ENCODE assay signal across 7 mouse cellular contexts in the genomic region with DNA sequence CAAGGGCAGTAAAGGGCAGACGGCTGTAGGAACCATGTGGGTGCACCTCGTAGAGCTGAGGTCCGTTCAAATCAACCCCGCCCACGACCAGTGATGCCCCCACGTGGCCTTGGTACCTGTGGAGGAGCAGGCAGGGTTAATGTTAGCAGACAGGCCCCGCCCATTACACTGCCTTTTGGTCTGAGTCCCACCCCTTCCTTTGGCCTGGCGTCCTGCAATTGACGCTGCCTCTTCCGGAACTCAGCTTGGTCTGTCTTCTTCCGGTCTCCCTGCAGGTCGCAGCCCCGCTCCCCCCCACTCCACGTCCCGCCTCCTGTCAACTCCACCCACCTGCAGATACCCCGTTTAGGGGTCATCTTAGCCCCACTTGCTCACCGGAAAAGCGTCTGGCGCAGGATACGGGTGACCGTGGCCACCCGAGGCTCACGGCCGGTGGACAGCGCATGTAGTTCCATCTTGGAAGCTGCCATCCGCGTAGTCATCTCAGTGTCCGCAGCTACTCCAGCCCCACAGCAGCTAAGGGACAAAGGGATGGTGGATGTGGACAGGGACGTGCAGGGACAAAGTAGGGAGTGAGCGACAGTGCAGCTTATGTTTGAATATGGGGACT. TPM values are rescaled to one million over a fixed set of nuclear protein-coding genes. Genes with fewer than 3 reads are reported as not detected.
A peak's percentile ranks its signal among the peaks of the same experiment; 100 is the strongest.
DNase-seq lines count a peak whose midpoint lies in the region; ATAC-seq lines count a peak whose summit lies in the region.

No protein-coding gene starts in this region.

- ATAC-seq in embryonic facial prominence, embryonic 11.5 days (replicated peaks; ENCODE audit: insufficient number of reproducible peaks, low FRiP score, low TSS enrichment, low read depth), result peak; percentile 85
- ATAC-seq in limb, embryonic 11.5 days (ENCODE audit: insufficient number of reproducible peaks, low FRiP score, low TSS enrichment, low read depth), result peak; percentile 80
- peak; percentile 90 for ATAC-seq in midbrain, embryonic 14.5 days (ENCODE audit: low FRiP score, low TSS enrichment)

- no peaks in the 10 kb centered on the region for H3K27me3 ChIP-seq in embryonic facial prominence, embryonic 11.5 days (ENCODE audit: control insufficient read depth, insufficient read depth, low read length)
- H3K27me3 ChIP-seq in limb, embryonic 11.5 days (ENCODE audit: control insufficient read depth, insufficient read depth, low read length), result no peaks in the 10 kb centered on the region
- H3K27me3 ChIP-seq in midbrain, embryonic 14.5 days (ENCODE audit: control insufficient read depth, insufficient read depth, low read length), result no peaks in the 10 kb centered on the region

- H3K27ac ChIP-seq in embryonic facial prominence, embryonic 11.5 days (replicated peaks; ENCODE audit: low read depth, low read length), result peak overlapping the region; percentile 44; the same call in 1 of the 2 replicates
- H3K27ac ChIP-seq in limb, embryonic 11.5 days (replicated peaks; ENCODE audit: low read depth, low read length), result no peak overlapping the region
- H3K27ac ChIP-seq in midbrain, embryonic 14.5 days (replicated peaks; ENCODE audit: low read depth, low read length), result peak overlapping the region; percentile 83

- no peaks in the 10 kb centered on the region for H3K36me3 ChIP-seq in embryonic facial prominence, embryonic 11.5 days (replicated peaks; ENCODE audit: control insufficient read depth, insufficient read depth, low read depth, low read length)
- 0 out of 2 replicates have a peak, but pooled peaks cover 1% of the 10 kb centered on the region for H3K36me3 ChIP-seq in limb, embryonic 11.5 days (ENCODE audit: control insufficient read depth, insufficient read depth, low read length)
- H3K36me3 ChIP-seq in midbrain, embryonic 14.5 days (ENCODE audit: control insufficient read depth, insufficient read depth, low read length), result peaks cover 5% of the 10 kb centered on the region; the same call in 1 of the 2 replicates

- peak overlapping the region; percentile 72 for H3K4me2 ChIP-seq in embryonic facial prominence, embryonic 11.5 days (ENCODE audit: low read depth, low read length)
- peak overlapping the region; percentile 95 for H3K4me2 ChIP-seq in limb, embryonic 11.5 days (ENCODE audit: low read depth, severe bottlenecking)
- H3K4me2 ChIP-seq in midbrain, embryonic 14.5 days (ENCODE audit: low read length), result peak overlapping the region; percentile 84

- H3K4me1 ChIP-seq in embryonic facial prominence, embryonic 11.5 days (ENCODE audit: control insufficient read depth, insufficient read depth, low read length), result no peaks in the 10 kb centered on the region; the same call in 1 of the 2 replicates
- H3K4me1 ChIP-seq in limb, embryonic 11.5 days (ENCODE audit: control insufficient read depth, insufficient read depth, low read length), result 0 out of 2 replicates have a peak, but pooled peaks cover 4% of the 10 kb centered on the region
- H3K4me1 ChIP-seq in midbrain, embryonic 14.5 days (ENCODE audit: control insufficient read depth, insufficient read depth, low read length), result peaks cover 15% of the 10 kb centered on the region

- under 1% methylated on average over 30 of the region's 30 CpGs for WGBS in embryonic facial prominence, embryonic 11.5 days
- under 1% methylated on average over 30 of the region's 30 CpGs for WGBS in limb, embryonic 11.5 days
- 1% methylated on average over 30 of the region's 30 CpGs for WGBS in midbrain, embryonic 14.5 days

- peak overlapping the region; percentile 77 for H3K4me3 ChIP-seq in embryonic facial prominence, embryonic 11.5 days (ENCODE audit: low read depth, low read length)
- H3K4me3 ChIP-seq in limb, embryonic 11.5 days (ENCODE audit: low read depth, low read length), result peak overlapping the region; percentile 67
- H3K4me3 ChIP-seq in midbrain, embryonic 14.5 days (replicated peaks; ENCODE audit: low read depth, low read length), result peak overlapping the region; percentile 46

- no peaks in the 10 kb centered on the region for H3K9me3 ChIP-seq in embryonic facial prominence, embryonic 11.5 days (replicated peaks; ENCODE audit: control insufficient read depth, low read length)
- H3K9me3 ChIP-seq in limb, embryonic 11.5 days (ENCODE audit: control insufficient read depth, low read length), result no peaks in the 10 kb centered on the region
- H3K9me3 ChIP-seq in midbrain, embryonic 14.5 days (ENCODE audit: control insufficient read depth, low read length), result no peaks in the 10 kb centered on the region

- H3K9ac ChIP-seq in embryonic facial prominence, embryonic 11.5 days (replicated peaks; ENCODE audit: low read length), result peak overlapping the region; percentile 69
- H3K9ac ChIP-seq in limb, embryonic 11.5 days (ENCODE audit: low read length), result peak overlapping the region; percentile 61
- H3K9ac ChIP-seq in midbrain, embryonic 14.5 days (replicated peaks; ENCODE audit: low read length), result peak overlapping the region; percentile 81

- peak; percentile 94 for DNase-seq in adrenal gland, postnatal 14 days
- peak; percentile 93 for DNase-seq in embryonic facial prominence, embryonic 11.5 days (ENCODE audit: low spot score)
- DNase-seq in heart, adult 11 months, result peak; percentile 100
- DNase-seq in kidney, adult 18-20 months, result peak; percentile 91
- peak; percentile 89 for DNase-seq in limb, embryonic 11.5 days (ENCODE audit: low spot score)
- peak; percentile 93 for DNase-seq in midbrain, embryonic 14.5 days
- DNase-seq in spleen, adult 18-20 months, result peak; percentile 82

RNA-seq across cellular contexts. Expression of a gene that starts 1.3 kb away (rescaled TPM):
- total RNA-seq in adrenal gland, postnatal 14 days (2021), result 49.2 and 65.5 TPM in 2 replicates
- polyA plus RNA-seq in embryonic facial prominence, embryonic 11.5 days (2014; fragmentation: Nextera tagmentation; extraction: Ambion mirVana), result 23.1 and 24.1 TPM in 2 replicates
- polyA plus RNA-seq in limb, embryonic 11.5 days (2014; fragmentation: Nextera tagmentation; extraction: Ambion mirVana), result 24.6 and 28.4 TPM in 2 replicates
- 50.7 and 67.8 TPM in 2 replicates for polyA plus RNA-seq in midbrain, embryonic 14.5 days (2014; fragmentation: Nextera tagmentation; extraction: Ambion mirVana)

RNA-seq across cellular contexts. Expression of a gene that starts 3.3 kb away (rescaled TPM):
- 0.59 TPM in 1 of 2 replicates, not detected in the other for total RNA-seq in adrenal gland, postnatal 14 days (2021)
- polyA plus RNA-seq in embryonic facial prominence, embryonic 11.5 days (2014; fragmentation: Nextera tagmentation; extraction: Ambion mirVana), result 0.58 and 0.59 TPM in 2 replicates
- 1.1 and 1.5 TPM in 2 replicates for polyA plus RNA-seq in limb, embryonic 11.5 days (2014; fragmentation: Nextera tagmentation; extraction: Ambion mirVana)
- polyA plus RNA-seq in midbrain, embryonic 14.5 days (2014; fragmentation: Nextera tagmentation; extraction: Ambion mirVana), result 2.0 and 4.4 TPM in 2 replicates

RNA-seq across cellular contexts. Expression of a gene that starts 6.2 kb away (rescaled TPM):
- 5.3 and 54.9 TPM in 2 replicates for total RNA-seq in adrenal gland, postnatal 14 days (2021)
- 0.84 and 1.1 TPM in 2 replicates for polyA plus RNA-seq in embryonic facial prominence, embryonic 11.5 days (2014; fragmentation: Nextera tagmentation; extraction: Ambion mirVana)
- polyA plus RNA-seq in limb, embryonic 11.5 days (2014; fragmentation: Nextera tagmentation; extraction: Ambion mirVana), result 1.2 and 1.3 TPM in 2 replicates
- 1.0 and 1.5 TPM in 2 replicates for polyA plus RNA-seq in midbrain, embryonic 14.5 days (2014; fragmentation: Nextera tagmentation; extraction: Ambion mirVana)

RNA-seq across cellular contexts. Expression of a gene that starts 28.9 kb away (rescaled TPM):
- 36.9 and 42.5 TPM in 2 replicates for total RNA-seq in adrenal gland, postnatal 14 days (2021)
- 16.8 and 19.0 TPM in 2 replicates for polyA plus RNA-seq in embryonic facial prominence, embryonic 11.5 days (2014; fragmentation: Nextera tagmentation; extraction: Ambion mirVana)
- 23.5 and 27.2 TPM in 2 replicates for polyA plus RNA-seq in limb, embryonic 11.5 days (2014; fragmentation: Nextera tagmentation; extraction: Ambion mirVana)
- polyA plus RNA-seq in midbrain, embryonic 14.5 days (2014; fragmentation: Nextera tagmentation; extraction: Ambion mirVana), result 3.7 and 5.2 TPM in 2 replicates

RNA-seq across cellular contexts. Expression of a gene that starts 36.7 kb away (rescaled TPM):
- 31.0 and 32.2 TPM in 2 replicates for total RNA-seq in adrenal gland, postnatal 14 days (2021)
- 16.8 and 23.1 TPM in 2 replicates for polyA plus RNA-seq in embryonic facial prominence, embryonic 11.5 days (2014; fragmentation: Nextera tagmentation; extraction: Ambion mirVana)
- polyA plus RNA-seq in limb, embryonic 11.5 days (2014; fragmentation: Nextera tagmentation; extraction: Ambion mirVana), result 27.8 and 28.9 TPM in 2 replicates
- polyA plus RNA-seq in midbrain, embryonic 14.5 days (2014; fragmentation: Nextera tagmentation; extraction: Ambion mirVana), result 7.9 and 10.7 TPM in 2 replicates
